Mouse (Mus musculus) bone marrow macrophage, adult 2 months (primary cell): ENCODE data around the gene Tube1.

ENCODE experiments used
- CTCF ChIP-seq: IDR thresholded peaks from 2 replicates; pipeline ENCODE4 v1.5.1; 2012; ENCODE audit warnings: low read depth, mild to moderate bottlenecking, low read length, moderate library complexity
- POLR2A ChIP-seq: IDR thresholded peaks from 2 replicates; pipeline ENCODE4 v1.6.1; 2012; ENCODE audit warnings: mild to moderate bottlenecking, low read depth, low read length, borderline replicate concordance

- TF ChIP-seq CTCF, result no peak
- no peak for TF ChIP-seq POLR2A
Measured at GRCm38 (mm10) chr10:39173077-39173476, 39.3 kb downstream of the Tube1 start.
